Mouse (Mus musculus): Measurements from ENCODE around the gene Taf12.

- TF ChIP-seq CTCF (IDR thresholded peaks at IDR 0.05; ENCODE audit: borderline replicate concordance, insufficient read depth, low read depth, low read length) (0 out of 2 replicates have a peak, but pooled peaks have one; percentile 11), POLR2A (IDR thresholded peaks at IDR 0.05; ENCODE audit: borderline replicate concordance, insufficient read depth, low read length) (no peak)
These were observed 5.1 kb upstream of the Taf12 start for GRCm38 (mm10) chr4:132268871-132269739.
